Mouse (Mus musculus): Measurements from ENCODE around the gene Tmem217. TPM values are rescaled to one million over a fixed set of nuclear protein-coding genes. Genes with fewer than 3 reads are reported as not detected.

The Tmem217 gene
- not detected for total RNA-seq (2021)

DNA sequence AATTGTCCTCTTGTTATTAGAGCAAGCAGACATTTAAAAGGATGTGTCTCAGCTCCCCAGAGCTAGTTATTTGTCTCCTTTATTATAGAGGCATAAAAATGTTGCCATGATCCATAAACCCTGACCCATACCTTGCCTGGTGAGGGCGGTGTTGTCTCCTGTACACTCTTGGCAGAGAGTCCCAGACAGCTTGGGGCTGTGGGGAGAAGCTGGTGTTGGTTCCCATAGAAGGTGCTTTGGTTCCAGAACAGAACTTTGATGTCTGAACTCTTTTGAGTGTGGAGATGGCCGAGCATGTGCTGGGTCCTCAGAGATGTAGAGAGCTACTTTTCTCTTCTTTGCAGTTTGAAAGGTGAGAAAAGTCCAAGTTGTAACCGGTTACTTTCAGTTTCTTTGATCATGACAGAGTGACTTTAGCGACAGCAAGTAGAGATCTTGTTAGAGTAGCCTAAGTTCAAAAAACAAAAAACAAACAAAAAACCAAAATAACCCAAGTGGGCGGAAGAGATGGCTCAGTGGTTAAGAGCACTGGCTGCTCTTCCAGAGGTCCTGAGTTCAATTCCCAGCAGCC, at the start of gene Tmem217:
TSS of gene Tmem217 (minus strand) at position 224 of the 571 bp plus-strand sequence.
- intact Hi-C loops (cut with DNase I): no loop called here
- DNase-seq: no peak

DNA sequence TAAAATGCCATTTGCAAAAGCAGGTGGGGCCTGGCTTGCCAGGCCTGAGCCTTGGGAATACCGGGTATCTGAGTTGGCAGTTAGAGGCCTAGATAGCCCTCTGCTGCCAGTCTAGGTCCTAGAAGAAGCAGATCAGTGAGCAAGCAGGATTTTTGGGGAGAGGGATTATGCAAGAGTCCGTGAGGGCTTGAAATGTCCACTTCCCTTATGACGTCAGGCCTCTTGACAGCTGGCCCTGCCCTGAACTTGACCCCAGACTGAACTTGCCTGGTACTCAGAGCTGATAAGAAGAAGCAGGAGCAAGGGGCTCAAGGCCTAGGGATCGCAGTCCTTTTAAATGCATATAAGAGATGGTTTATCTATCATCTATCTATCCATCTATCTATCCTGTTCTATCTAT, 49.2 kb upstream of the Tmem217 start:
- DNase-seq: no peak
- intact Hi-C loops (cut with DNase I): loop anchor here (5.0 kb wide), 1 partner anchor 171 kb away; no protein-coding TSS in a partner anchor

DNA sequence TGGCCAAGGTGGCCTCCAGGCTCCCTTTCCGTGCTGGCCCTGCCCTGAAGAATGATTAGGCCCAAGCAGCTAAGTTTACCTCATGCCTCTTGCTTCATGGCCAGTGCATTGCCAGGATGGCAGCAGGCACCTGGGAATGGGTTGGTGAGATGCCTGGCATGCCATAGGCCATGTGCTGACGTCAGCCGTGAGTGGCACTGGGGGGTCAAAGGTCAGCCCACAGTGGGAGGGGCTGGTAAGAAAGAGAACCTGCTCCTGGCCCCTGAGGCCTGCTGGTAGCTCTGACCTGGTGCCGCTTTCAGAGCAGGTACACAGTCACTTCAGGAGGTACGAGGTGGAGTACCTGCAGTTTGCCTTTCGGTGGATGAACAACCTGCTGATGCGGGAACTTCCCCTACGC, 47.4 kb upstream of the Tmem217 start:
- intact Hi-C loops (cut with DNase I): no loop called here
- DNase-seq: no peak

DNA sequence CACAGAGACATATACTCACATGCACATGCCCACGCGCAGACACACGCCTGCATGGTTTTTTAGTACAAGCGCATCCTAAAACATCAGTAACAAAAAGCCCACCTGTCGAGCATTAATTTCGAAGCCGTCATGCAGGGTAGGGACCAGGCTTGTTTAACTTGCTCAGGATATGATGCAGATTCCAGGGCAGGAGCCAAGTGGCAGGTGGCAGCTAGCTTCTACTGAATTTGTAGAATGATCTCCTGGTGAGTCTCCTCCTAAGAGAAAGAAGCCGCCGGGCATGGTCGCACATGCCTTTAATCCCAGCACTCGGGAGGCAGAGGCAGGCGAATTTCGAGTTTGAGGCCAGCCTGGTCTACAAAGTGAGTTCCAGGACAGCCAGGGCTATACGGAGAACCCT, 46.9 kb upstream of the Tmem217 start:
- DNase-seq: no peak
- intact Hi-C loops (cut with DNase I): no loop called here

- intact Hi-C loops (cut with DNase I): no loop called here
- no peak for DNase-seq
These were observed 44.6 kb upstream of the Tmem217 start for GRCm38 (mm10) chr17:29596771-29597132.

GRCm38 (mm10) chr17:29595891-29596770, 43.9 kb upstream of the Tmem217 start:
- DNase-seq: no peak
- intact Hi-C loops (cut with DNase I): no loop called here

DNA sequence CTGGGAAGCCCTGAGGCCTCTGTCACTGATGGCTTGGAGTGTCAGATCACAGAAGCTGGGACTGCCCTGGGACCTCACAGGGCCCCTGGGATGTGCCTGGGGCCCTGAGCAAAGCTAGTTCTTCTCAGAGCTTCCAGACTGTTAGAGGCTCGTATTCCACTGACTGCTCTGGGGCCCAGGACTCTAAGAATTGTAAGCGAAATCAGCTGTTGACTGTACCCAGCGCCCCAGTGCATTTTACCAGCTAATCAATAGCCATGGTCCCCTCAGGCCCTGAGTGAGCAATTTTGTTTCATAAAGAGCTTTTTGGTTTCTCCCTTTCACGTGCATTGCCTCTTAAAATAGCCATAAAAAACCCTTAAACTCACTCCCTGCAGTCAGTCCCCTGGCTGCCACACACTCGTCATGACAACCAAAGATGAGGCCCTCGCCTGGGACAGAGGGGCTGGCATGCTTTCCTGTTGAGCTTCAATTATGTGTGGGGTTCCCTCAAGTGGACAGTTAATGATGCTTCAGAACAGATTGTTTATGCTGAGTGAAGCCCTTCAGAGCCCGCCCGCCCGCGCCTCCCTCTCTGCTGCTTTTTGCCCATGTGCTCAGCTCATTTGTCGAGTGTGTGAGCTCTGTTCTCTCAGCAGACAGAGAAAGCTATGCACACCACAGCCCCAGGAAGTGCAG, 37.2 kb upstream of the Tmem217 start:
- no peak for DNase-seq
- intact Hi-C loops (cut with DNase I): no loop called here

GRCm38 (mm10) chr17:29586921-29587320, 34.7 kb upstream of the Tmem217 start:
- DNase-seq: no peak
- intact Hi-C loops (cut with DNase I): no loop called here

DNA sequence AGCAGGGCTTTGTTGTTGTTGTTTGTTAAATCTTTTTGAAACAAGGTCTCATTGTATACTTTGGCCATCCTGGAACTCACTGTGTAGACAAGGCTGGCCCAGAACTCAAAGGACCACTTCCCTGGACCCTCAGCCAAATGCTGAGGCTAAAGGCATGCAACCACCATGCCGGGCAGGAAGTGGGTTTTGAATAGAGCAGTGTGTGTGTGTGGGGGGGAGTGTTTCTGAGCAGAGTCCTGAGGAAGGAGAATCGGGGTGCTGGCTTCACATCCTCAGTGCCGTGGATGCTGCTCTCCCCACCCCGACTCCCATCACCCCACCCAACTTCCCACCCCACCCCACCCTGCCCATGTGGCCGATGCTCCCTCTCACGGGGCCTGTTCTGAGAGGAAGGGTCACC, 33.3 kb upstream of the Tmem217 start:
- no peak for DNase-seq
- intact Hi-C loops (cut with DNase I): no loop called here

DNA sequence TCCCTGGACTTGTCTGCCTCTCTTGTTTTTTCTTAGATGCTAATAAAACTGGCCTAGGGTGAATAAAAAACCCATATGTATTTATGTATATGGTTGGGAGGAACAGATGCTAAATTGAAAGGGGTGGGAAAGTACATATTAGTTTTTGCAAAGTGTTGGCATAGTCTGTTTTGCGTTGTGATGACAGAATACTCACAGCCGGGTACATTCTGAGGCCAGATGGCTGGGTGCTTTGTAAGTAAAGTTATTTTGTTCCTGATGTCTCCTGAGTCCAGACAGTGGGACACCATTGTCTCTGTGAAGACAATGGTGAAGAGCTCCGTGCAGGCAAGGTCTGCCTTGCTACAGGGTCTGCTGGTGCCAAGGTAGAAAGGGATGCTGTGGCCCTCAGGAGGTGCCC, 32.6 kb upstream of the Tmem217 start:
- no peak for DNase-seq
- intact Hi-C loops (cut with DNase I): no loop called here

DNA sequence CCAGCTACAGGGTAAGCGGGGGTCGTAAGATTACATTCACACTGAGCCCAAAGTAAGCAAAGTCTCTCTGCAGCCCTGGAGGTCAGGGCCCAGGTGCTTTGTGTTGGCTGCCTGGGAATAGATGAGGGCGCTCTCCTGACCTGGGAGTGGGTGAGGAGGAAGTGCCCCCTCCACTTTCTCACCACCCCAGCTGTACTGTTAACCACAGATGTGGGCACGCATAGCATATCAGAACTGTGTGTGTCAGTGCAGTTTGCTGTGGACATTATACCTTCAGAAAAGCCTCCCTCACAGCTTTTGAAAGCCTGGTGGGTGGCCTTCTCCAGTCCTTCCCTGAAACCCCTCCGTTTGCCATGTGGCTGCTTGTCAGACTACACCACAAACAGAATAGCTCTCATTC, 32.1 kb upstream of the Tmem217 start:
- intact Hi-C loops (cut with DNase I): no loop called here
- DNase-seq: no peak

GRCm38 (mm10) chr17:29583569-29583968, 31.4 kb upstream of the Tmem217 start:
- no peak for DNase-seq
- intact Hi-C loops (cut with DNase I): no loop called here

DNA sequence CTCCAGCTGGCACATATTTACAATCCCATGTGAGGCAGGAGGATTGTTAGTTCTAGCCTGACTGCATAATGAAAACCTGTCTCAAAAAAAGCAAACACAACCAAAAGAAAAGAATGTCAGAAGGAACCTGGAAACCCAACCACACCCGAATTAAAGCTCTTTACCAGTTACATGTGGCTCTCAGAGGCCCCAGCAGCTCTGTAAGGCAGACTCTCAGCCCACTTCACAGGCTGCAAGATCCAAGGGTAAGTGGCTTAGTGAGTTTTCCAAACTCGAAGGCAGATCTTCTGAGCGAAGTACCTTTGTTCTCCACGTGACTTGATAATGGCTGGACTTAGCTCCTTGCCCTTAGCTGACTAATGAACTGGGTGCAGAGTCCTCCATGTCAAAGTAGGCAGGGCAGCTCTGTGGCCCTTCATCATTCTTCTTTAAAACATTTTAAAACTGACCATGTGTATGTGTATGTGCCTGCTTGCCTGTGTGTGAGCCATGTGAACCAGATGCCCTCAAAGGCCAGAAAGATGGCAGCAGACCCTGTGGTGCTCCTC, 27.5 kb upstream of the Tmem217 start:
- DNase-seq: no peak
- intact Hi-C loops (cut with DNase I): no loop called here

DNA sequence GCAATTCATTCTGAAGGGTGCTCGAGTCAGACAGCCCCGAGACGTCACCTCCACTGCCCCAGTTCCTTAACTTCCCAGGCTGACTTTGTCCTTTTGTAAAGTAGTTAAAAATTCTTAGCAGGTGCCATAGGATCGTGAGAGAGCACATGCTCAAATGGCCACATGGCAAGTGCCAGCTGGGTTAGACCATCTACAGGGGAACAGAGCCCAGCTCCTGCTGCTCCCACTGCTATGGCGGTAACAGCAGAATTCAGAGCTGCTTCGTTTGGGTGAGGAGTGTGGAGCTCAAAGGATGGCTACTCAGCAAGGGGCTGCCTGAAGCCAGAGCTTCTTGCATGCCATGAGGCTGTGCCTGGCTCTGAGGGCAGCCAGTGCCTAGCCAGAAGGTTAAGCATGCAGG, 17.6 kb upstream of the Tmem217 start:
- no peak for DNase-seq
- intact Hi-C loops (cut with DNase I): no loop called here

DNA sequence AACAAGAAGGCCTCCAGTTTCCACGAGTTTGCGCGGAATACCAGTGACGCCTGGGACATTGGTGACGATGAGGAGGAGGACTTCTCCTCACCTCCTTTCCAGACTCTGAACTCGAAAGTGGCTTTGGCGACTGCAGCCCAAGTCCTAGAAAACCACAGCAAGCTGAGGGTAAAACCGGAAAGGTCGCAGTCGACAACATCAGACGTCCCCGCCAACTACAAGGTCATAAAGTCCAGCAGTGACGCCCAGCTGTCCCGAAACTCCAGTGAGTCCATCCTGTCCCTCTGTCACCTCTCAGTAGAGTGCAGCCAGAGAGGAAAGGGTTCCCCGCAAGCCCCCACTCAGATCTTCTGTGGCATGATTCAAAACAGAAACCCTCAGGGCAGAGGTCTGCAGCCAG, 16.2 kb upstream of the Tmem217 start:
- intact Hi-C loops (cut with DNase I): no loop called here
- no peak for DNase-seq

DNA sequence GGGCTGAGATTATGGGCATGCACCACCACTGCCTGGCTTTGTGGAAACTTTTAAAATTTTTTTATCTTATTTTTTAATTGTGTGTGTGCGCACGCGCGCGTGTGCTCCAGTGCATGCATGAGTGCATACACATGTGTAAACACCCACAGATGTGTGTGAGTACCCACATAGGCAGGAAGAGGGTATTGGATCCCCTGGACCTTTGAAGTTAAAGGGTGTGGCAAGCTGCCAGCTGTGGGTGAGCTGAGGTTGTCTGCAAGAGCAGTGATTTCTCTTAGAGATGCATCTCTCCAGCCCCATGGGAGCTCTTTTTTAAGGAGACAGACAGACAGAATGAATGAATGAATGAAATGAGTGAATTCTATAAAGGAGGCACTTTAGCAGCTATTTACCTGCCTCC, 13.3 kb upstream of the Tmem217 start:
- intact Hi-C loops (cut with DNase I): no loop called here

GRCm38 (mm10) chr17:29558476-29558875, 6.3 kb upstream of the Tmem217 start:
- intact Hi-C loops (cut with DNase I): no loop called here

More for the DNA sequence above, 13.3 kb upstream of the Tmem217 start:
- DNase-seq: no peak

DNA sequence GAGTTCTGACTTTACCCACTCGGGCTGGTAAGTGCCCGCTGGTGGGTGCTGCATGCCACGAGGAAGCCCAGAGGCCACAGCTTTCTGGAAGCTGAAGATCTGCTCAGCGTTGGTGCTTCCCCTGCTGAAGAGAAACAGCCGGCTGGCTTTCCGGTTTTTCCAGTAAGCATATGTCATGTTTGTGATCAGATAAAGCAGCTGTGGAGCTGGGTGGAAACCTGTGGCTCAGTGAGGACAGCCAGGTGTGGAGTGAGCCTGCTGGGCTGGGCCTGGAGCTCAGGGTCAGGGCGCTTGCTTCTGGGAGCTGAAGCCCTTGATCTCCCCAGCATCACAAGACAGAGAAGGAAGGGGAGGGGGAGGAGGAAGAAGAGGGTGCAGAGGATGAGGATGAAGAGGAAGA, 4.7 kb upstream of the Tmem217 start:
- intact Hi-C loops (cut with DNase I): no loop called here

More at GRCm38 (mm10) chr17:29558476-29558875, 6.3 kb upstream of the Tmem217 start:
- DNase-seq: no peak

GRCm38 (mm10) chr17:29556456-29556855, 4.3 kb upstream of the Tmem217 start:
- intact Hi-C loops (cut with DNase I): no loop called here
- DNase-seq: peak in 1 of 2 experiments; percentile 18

More for the DNA sequence above, 4.7 kb upstream of the Tmem217 start:
- no peak for DNase-seq

DNA sequence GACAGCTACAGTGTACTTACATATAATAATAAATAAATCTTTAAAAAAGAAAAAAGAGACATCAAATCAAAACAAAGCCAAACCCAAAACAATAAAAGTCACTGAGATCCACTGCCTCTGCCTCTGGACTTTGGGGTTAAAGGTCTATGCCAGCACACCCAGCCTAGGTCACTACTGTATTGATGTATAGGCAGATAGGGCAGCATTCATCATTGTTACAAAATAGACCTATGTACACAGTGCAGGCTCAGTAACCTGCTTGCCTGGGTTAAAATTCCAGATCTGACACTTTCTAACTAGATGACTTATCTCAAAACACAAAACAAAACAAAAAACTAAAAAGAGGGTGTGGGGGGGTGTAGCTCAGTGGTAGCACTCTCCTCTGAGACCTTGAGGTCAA, 2.0 kb upstream of the Tmem217 start:
- intact Hi-C loops (cut with DNase I): no loop called here
- no peak for DNase-seq

GRCm38 (mm10) chr17:29551019-29551418, 1.2 kb downstream of the Tmem217 start:
- no peak for DNase-seq
- intact Hi-C loops (cut with DNase I): no loop called here

All from heart, postnatal 36 days (tissue).